Comparison of ENCODE assay signal across 10 mouse cellular contexts in the genomic region with DNA sequence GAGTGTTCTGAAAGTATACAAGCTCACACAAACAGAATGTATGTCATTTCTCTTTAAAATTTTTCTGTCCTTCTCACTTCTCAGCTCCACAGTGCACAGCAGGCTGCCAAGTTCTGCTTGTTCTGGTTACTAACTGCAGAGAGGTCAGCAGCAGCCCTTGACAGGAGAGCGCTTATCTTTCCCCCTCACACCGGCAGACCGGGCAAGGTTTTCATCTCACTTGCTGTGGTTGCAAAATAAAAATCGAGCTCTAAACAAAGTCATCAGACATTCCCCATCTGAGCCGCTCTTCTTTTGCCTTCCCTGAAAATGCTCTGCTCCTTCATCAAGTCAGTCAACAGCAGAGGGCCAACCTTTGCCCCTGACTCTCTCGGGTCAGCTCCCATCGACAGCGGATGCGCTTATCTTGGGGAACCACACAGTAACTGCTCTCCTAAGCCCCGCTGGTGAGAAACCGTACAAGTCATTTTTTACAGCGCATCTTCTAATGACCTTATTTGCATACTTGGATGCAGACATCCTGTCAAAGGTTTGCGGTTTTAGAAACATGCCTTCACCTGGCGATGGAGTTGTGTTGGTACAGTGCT.
DNase-seq lines count a peak whose midpoint lies in the region; ATAC-seq and TF ChIP-seq lines count a peak whose summit lies in the region.
"Had no signal": no experiment of that assay in that cellular context is flagged by ENCODE, and none has a peak within 500 bp of the region (broad histone marks: within the 10 kb centered on the region; RNA-seq: fewer than 3 reads in every experiment).

No protein-coding gene starts in this region.

- H3K4me1 ChIP-seq in hindbrain, embryonic 11.5 days (replicated peaks; ENCODE audit: control insufficient read depth, insufficient read depth, low read length) = peaks cover 3% of the 10 kb centered on the region; the same call in 1 of the 2 replicates
- H3K4me1 ChIP-seq in hindbrain, embryonic 12.5 days = peaks cover 16% of the 10 kb centered on the region
- peaks cover 19% of the 10 kb centered on the region for H3K4me1 ChIP-seq in stomach, embryonic 16.5 days (ENCODE audit: control insufficient read depth, insufficient read depth, low read length)
- H3K4me1 ChIP-seq in stomach, postnatal 0 days (replicated peaks; ENCODE audit: control insufficient read depth, insufficient read depth) = 0 out of 2 replicates have a peak, but pooled peaks cover 4% of the 10 kb centered on the region

- H3K9ac ChIP-seq in hindbrain, embryonic 11.5 days (ENCODE audit: low read depth, low read length) = no peak overlapping the region
- H3K9ac ChIP-seq in hindbrain, embryonic 12.5 days = no peak overlapping the region
- H3K9ac ChIP-seq in stomach, embryonic 16.5 days (ENCODE audit: low read length) = no peak overlapping the region
- no peak overlapping the region for H3K9ac ChIP-seq in stomach, postnatal 0 days (ENCODE audit: low read length)

- ATAC-seq in hindbrain, embryonic 11.5 days (ENCODE audit: low FRiP score) = no peak
- no peak for ATAC-seq in hindbrain, embryonic 12.5 days (ENCODE audit: low FRiP score)
- no peak for ATAC-seq in stomach, embryonic 16.5 days (ENCODE audit: insufficient read depth, low FRiP score)
- ATAC-seq in stomach, postnatal 0 days (ENCODE audit: low FRiP score, low TSS enrichment) = no peak

- no peak overlapping the region for H3K27ac ChIP-seq in hindbrain, embryonic 11.5 days (ENCODE audit: low read depth, low read length)
- no peak overlapping the region for H3K27ac ChIP-seq in hindbrain, embryonic 12.5 days
- no peak overlapping the region for H3K27ac ChIP-seq in stomach, embryonic 16.5 days (ENCODE audit: low read length)
- H3K27ac ChIP-seq in stomach, postnatal 0 days (replicated peaks) = no peak overlapping the region

- no peak for TF ChIP-seq EP300 in stomach, postnatal 0 days (optimal IDR thresholded peaks at IDR 0.05)

- intact Hi-C loops in heart, postnatal 14 days (cut with DNase I) = no loop called here

- no peaks in the 10 kb centered on the region for H3K36me3 ChIP-seq in hindbrain, embryonic 11.5 days (ENCODE audit: control insufficient read depth, insufficient read depth, low read length)
- H3K36me3 ChIP-seq in hindbrain, embryonic 12.5 days = no peaks in the 10 kb centered on the region
- H3K36me3 ChIP-seq in stomach, embryonic 16.5 days (ENCODE audit: control insufficient read depth, insufficient read depth, low read length) = no peaks in the 10 kb centered on the region
- no peaks in the 10 kb centered on the region for H3K36me3 ChIP-seq in stomach, postnatal 0 days (ENCODE audit: control insufficient read depth, insufficient read depth, low read length)

- peak; percentile 27 for DNase-seq in hindbrain, embryonic 11.5 days (ENCODE audit: low spot score)
- DNase-seq in stomach, postnatal 0 days (ENCODE audit: low spot score) = no peak
- DNase-seq in heart, postnatal 14 days = peak; percentile 40 to 52
- peak; percentile 13 for DNase-seq in naive thymus-derived CD4-positive, alpha-beta T cell, adult 2 months (ENCODE audit: low read depth)
- DNase-seq in right cerebral cortex, postnatal 25 days = no peak
- DNase-seq in urinary bladder, postnatal 25 days (ENCODE audit: low spot score) = no peak
- DNase-seq: B cell, adult 2 months; layer of hippocampus, adult 9-11 months had no signal

- no peak overlapping the region for H3K4me2 ChIP-seq in hindbrain, embryonic 11.5 days (replicated peaks; ENCODE audit: low read depth, low read length)
- no peak overlapping the region for H3K4me2 ChIP-seq in hindbrain, embryonic 12.5 days (replicated peaks)
- peak overlapping the region; percentile 0; the same call in 1 of the 2 replicates for H3K4me2 ChIP-seq in stomach, embryonic 16.5 days (ENCODE audit: low read depth, low read length)
- H3K4me2 ChIP-seq in stomach, postnatal 0 days (replicated peaks; ENCODE audit: low read depth) = no peak overlapping the region

- no peak for TF ChIP-seq CTCF in stomach, postnatal 0 days (IDR thresholded peaks at IDR 0.05; ENCODE audit: low read depth)

- H3K9me3 ChIP-seq in hindbrain, embryonic 11.5 days (ENCODE audit: control insufficient read depth, low read length) = no peaks in the 10 kb centered on the region
- no peaks in the 10 kb centered on the region for H3K9me3 ChIP-seq in hindbrain, embryonic 12.5 days (replicated peaks)
- no peaks in the 10 kb centered on the region for H3K9me3 ChIP-seq in stomach, embryonic 16.5 days (replicated peaks; ENCODE audit: control insufficient read depth, low read length)
- H3K9me3 ChIP-seq in stomach, postnatal 0 days (ENCODE audit: control insufficient read depth, low read length) = no peaks in the 10 kb centered on the region

- no peaks in the 10 kb centered on the region for H3K27me3 ChIP-seq in hindbrain, embryonic 11.5 days (ENCODE audit: control insufficient read depth, insufficient read depth, low read length)
- H3K27me3 ChIP-seq in hindbrain, embryonic 12.5 days = no peaks in the 10 kb centered on the region
- no peaks in the 10 kb centered on the region for H3K27me3 ChIP-seq in stomach, embryonic 16.5 days (ENCODE audit: control insufficient read depth, insufficient read depth, low read length)
- no peaks in the 10 kb centered on the region for H3K27me3 ChIP-seq in stomach, postnatal 0 days (ENCODE audit: control insufficient read depth, insufficient read depth, low read length)

- H3K4me3 ChIP-seq in hindbrain, embryonic 11.5 days (ENCODE audit: low read depth, low read length) = no peak overlapping the region
- H3K4me3 ChIP-seq in hindbrain, embryonic 12.5 days = no peak overlapping the region
- no peak overlapping the region for H3K4me3 ChIP-seq in stomach, embryonic 16.5 days (replicated peaks; ENCODE audit: low read length)
- H3K4me3 ChIP-seq in stomach, postnatal 0 days (ENCODE audit: low read depth, low read length) = no peak overlapping the region

- WGBS in hindbrain, embryonic 11.5 days = 43% methylated on average over 14 of the region's 14 CpGs
- 37% methylated on average over 14 of the region's 14 CpGs for WGBS in hindbrain, embryonic 12.5 days
- 26% methylated on average over 14 of the region's 14 CpGs for WGBS in stomach, embryonic 16.5 days
- 26% methylated on average over 14 of the region's 14 CpGs for WGBS in stomach, postnatal 0 days

Comparison
In these comparisons a context has a peak if more than half of its experiments do, and no peak if none do; other contexts are left out.
1. DNase-seq: peak in hindbrain, embryonic 11.5 days (single experiment), heart, postnatal 14 days (2 of 2) and naive thymus-derived CD4-positive, alpha-beta T cell, adult 2 months (single experiment); none in stomach, postnatal 0 days (single experiment), right cerebral cortex, postnatal 25 days (single experiment) and urinary bladder, postnatal 25 days (single experiment).